Mouse (Mus musculus) G1E (cell line): ENCODE measurements around the gene Syt2. TPM values are rescaled to one million over a fixed set of nuclear protein-coding genes. Genes with fewer than 3 reads are reported as not detected.

Experiments
- ATAC-seq: 2 replicates; pipeline ENCODE4 v1.8.0; 2016; ENCODE audit warnings: mild to moderate bottlenecking; ENCODE audit not compliant: insufficient number of reproducible peaks, poor library complexity, low FRiP score, severe bottlenecking; ENCODE audit errors: extremely low read depth
- DNase-seq: peaks from one replicate; pipeline ENCODE4 v3.0.0; 2012; ENCODE audit warnings: low spot score
- H3K27me3 ChIP-seq: 2 replicates; pipeline ENCODE4 v1.6.1; 2012; ENCODE audit warnings: mild to moderate bottlenecking, low read length, inconsistent platforms; ENCODE audit not compliant: insufficient read depth
- H3K36me3 ChIP-seq: replicated peaks from 2 replicates; pipeline ENCODE3; 2012; ENCODE audit warnings: mild to moderate bottlenecking, inconsistent platforms
- H3K4me1 ChIP-seq: 2 replicates; pipeline ENCODE4 v1.6.1; 2012; ENCODE audit warnings: low read depth, low read length, inconsistent platforms, mixed read lengths; ENCODE audit not compliant: insufficient read depth
- H3K4me3 ChIP-seq: 2 replicates; pipeline ENCODE4 v1.5.1; 2012; ENCODE audit warnings: low read depth, mild to moderate bottlenecking, inconsistent platforms, low read length, moderate library complexity, mixed read lengths
- H3K9me3 ChIP-seq: replicated peaks from 2 replicates; pipeline ENCODE4 v1.6.1; 2012; ENCODE audit warnings: inconsistent platforms
- CTCF ChIP-seq: IDR thresholded peaks from 2 replicates; pipeline ENCODE4 v1.5.1; 2012; ENCODE audit warnings: low read depth, low read length, inconsistent platforms, mixed read lengths
- GATA1 ChIP-seq: IDR thresholded peaks from 2 replicates; pipeline ENCODE4 v1.6.1; 2012; ENCODE audit warnings: borderline replicate concordance, low read length, inconsistent platforms, mixed read lengths
- GATA2 ChIP-seq: IDR thresholded peaks from 2 replicates; pipeline ENCODE4 v1.6.1; 2012; ENCODE audit warnings: low read depth, low read length, inconsistent platforms, borderline replicate concordance
- POLR2AphosphoS5 ChIP-seq: IDR thresholded peaks from 2 replicates; pipeline ENCODE4 v1.6.1; 2012; ENCODE audit warnings: low read depth, low read length, inconsistent platforms; ENCODE audit not compliant: insufficient replicate concordance
- TAL1 ChIP-seq: conservative IDR thresholded peaks from 2 replicates; pipeline ENCODE4 v1.6.1; 2012; ENCODE audit warnings: low read depth, low read length, inconsistent platforms, mixed read lengths
- polyA plus RNA-seq: library from polyadenylated mRNA; stranded (reverse); fragments of >175 nt; gene quantifications from 2 replicates; pipeline ENCODE4 v1.2.3, GENCODE M21; 2012
- total RNA-seq, 2 experiments: library from RNA; stranded (forward) in 1 of 2; stranded (reverse) in 1 of 2; fragments of 200-1000 nt in 1 of 2; fragments of >200 nt in 1 of 2; fragmentation: Nextera tagmentation in 1 of 2; gene quantifications; 2 replicates each; pipeline ENCODE4 v1.2.3; 2014 to 2017

The Syt2 gene
- total and polyA plus RNA-seq, 3 experiments = 0.66 TPM; not detected in 2

- H3K4me3 ChIP-seq = no peak overlapping the region
- TF ChIP-seq CTCF (no peak), GATA2 (no peak), POLR2AphosphoS5 (no peak), TAL1 (no peak), GATA1 (no peak)
- H3K27me3 ChIP-seq = peaks cover 18% of the 10 kb centered on the region; the same call in 1 of the 2 replicates
- peaks cover 18% of the 10 kb centered on the region for H3K36me3 ChIP-seq
- ATAC-seq (no peak), DNase-seq (no peak)
- H3K9me3 ChIP-seq = no peaks in the 10 kb centered on the region
- no peaks in the 10 kb centered on the region for H3K4me1 ChIP-seq
These were observed 110.8 kb downstream of the Syt2 start for GRCm38 (mm10) chr1:134757230-134757629.

DNA sequence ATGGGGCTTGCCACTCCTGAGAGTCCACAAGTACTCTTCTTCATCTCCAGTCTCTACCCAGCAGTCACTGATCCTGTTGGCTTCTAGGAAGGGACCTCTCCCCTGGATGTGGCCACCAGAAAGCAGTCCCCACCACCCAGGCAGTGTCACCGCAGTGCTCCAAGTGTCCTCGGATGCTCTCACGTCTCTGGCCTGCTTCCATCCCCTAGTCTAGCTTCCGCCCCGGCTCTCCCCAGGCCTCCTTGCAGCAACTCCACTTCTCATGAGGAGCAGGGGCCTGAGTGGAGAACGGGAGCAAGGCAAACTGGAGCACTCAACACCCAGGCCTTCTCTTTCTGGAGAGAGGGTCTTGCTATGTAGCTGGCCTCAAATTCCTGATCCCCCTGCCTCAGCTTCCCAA is 112.7 kb downstream of the Syt2 start:
- ATAC-seq (no peak), DNase-seq (no peak)
- peaks cover 18% of the 10 kb centered on the region for H3K36me3 ChIP-seq

GRCm38 (mm10) chr1:134760642-134761041 is 114.2 kb downstream of the Syt2 start:
- ATAC-seq = no peak
- Histone ChIP-seq H3K4me3 (no peak overlapping the region), H3K9me3 (no peaks in the 10 kb centered on the region), H3K4me1 (no peaks in the 10 kb centered on the region), H3K36me3 (peaks cover 18% of the 10 kb centered on the region), H3K27me3 (no peaks in the 10 kb centered on the region)
- no peak for DNase-seq
- no peak for TF ChIP-seq CTCF
- no peak for TF ChIP-seq GATA1
- TF ChIP-seq POLR2AphosphoS5 = no peak
- no peak for TF ChIP-seq GATA2
- TF ChIP-seq TAL1 = no peak

More for the DNA sequence above, 112.7 kb downstream of the Syt2 start:
- Histone ChIP-seq H3K4me3 (no peak overlapping the region), H3K4me1 (no peaks in the 10 kb centered on the region), H3K27me3 (peaks cover 5% of the 10 kb centered on the region; the same call in 1 of the 2 replicates), H3K9me3 (no peaks in the 10 kb centered on the region)
- TF ChIP-seq GATA2 (no peak), TAL1 (no peak), POLR2AphosphoS5 (no peak), GATA1 (no peak), CTCF (no peak)

- Histone ChIP-seq H3K4me1 (no peaks in the 10 kb centered on the region), H3K4me3 (no peak overlapping the region), H3K9me3 (no peaks in the 10 kb centered on the region), H3K36me3 (peaks cover 21% of the 10 kb centered on the region), H3K27me3 (no peaks in the 10 kb centered on the region)
- no peak for ATAC-seq
- no peak for DNase-seq
- TF ChIP-seq GATA2 (no peak), TAL1 (no peak), GATA1 (no peak), CTCF (no peak), POLR2AphosphoS5 (no peak)
These were observed 115.1 kb downstream of the Syt2 start for GRCm38 (mm10) chr1:134761534-134761933.

DNA sequence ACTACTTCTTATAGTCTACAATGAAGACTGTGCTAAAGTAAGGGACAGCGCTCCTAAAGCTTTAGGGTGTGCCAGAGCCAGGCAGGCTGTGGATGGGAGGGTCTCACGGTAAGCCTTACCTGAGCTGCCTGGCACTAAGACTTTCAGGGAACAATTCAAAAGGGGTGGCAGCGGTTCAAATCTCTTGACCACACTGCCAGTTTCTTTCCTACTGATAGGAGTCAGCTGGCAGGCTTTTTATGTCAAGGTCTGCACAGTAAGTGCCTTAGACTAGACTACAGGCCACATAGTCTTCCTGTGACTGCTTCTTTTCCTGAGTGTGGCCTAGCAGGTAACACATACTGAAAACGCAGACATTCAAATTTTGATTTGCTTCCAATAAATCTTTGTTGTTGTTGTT is 116.8 kb downstream of the Syt2 start:
- H3K36me3 ChIP-seq = peaks cover 31% of the 10 kb centered on the region
- ATAC-seq = no peak
- H3K4me1 ChIP-seq = no peaks in the 10 kb centered on the region
- no peaks in the 10 kb centered on the region for H3K27me3 ChIP-seq
- TF ChIP-seq GATA2 (no peak), CTCF (no peak), TAL1 (no peak), POLR2AphosphoS5 (no peak), GATA1 (no peak)
- no peak for DNase-seq
- no peaks in the 10 kb centered on the region for H3K9me3 ChIP-seq
- no peak overlapping the region for H3K4me3 ChIP-seq

GRCm38 (mm10) chr1:134763776-134764438 is 117.4 kb downstream of the Syt2 start:
- no peak for DNase-seq
- H3K36me3 ChIP-seq = peaks cover 31% of the 10 kb centered on the region
- H3K9me3 ChIP-seq = no peaks in the 10 kb centered on the region
- no peak for ATAC-seq
- TF ChIP-seq POLR2AphosphoS5 (no peak), GATA1 (no peak), TAL1 (no peak), GATA2 (no peak), CTCF (no peak)
- H3K27me3 ChIP-seq = no peaks in the 10 kb centered on the region
- no peak overlapping the region for H3K4me3 ChIP-seq
- no peaks in the 10 kb centered on the region for H3K4me1 ChIP-seq

- ATAC-seq (no peak), DNase-seq (no peak)
- peaks cover 22% of the 10 kb centered on the region for H3K36me3 ChIP-seq
These were observed 118.5 kb downstream of the Syt2 start for GRCm38 (mm10) chr1:134764831-134765458.

More at GRCm38 (mm10) chr1:134764831-134765458, 118.5 kb downstream of the Syt2 start:
- Histone ChIP-seq H3K4me3 (no peak overlapping the region), H3K4me1 (no peaks in the 10 kb centered on the region), H3K9me3 (no peaks in the 10 kb centered on the region), H3K27me3 (no peaks in the 10 kb centered on the region)
- TF ChIP-seq POLR2AphosphoS5 (no peak), GATA1 (no peak), GATA2 (no peak), CTCF (no peak), TAL1 (no peak)
